Mouse (Mus musculus): ENCODE measurements around the gene Mast4. TPM values are rescaled to one million over a fixed set of nuclear protein-coding genes. Genes with fewer than 3 reads are reported as not detected.

The Mast4 gene
- total RNA-seq, 1 experiment from 2014 or later = 4.1 TPM

DNA sequence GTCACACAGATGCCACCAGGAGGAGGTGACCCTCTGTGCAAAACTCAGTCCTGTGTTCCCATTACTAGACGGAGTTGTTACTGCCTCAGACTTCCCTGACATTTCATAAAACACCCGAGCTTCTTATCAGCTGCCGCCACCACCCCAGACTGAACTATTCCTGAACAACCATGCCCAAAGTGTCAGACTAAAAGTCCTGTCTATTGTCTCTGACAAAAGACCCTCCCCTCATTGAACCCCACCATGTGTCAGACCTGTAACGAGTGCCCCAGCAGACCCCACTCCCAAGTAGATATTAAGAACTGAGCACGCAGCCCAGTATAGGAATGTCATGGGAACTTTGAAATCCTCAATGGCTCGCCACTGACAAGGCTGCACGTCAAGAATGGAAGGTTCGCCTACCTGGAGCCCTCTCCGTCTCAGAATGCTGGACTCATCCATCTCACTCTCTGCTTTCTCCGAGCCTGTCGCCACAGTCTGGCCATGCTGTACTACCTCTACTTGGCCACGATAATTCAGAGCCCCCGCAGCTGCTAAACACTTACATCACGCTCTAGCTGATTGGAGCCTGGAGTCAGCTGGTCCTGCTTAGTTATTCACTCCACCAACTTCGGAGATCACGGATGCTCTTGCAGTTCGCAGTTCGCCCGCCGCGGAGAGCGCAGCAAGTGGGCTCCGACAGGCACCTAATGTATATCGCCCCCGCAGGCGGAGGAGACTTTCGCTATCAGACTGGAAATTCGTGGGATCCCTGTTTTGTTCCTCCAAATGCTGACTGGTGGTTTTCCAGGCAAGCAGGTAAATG lies 237.7 kb downstream of the Mast4 start:
- ATAC-seq (replicated peaks; ENCODE audit: insufficient number of reproducible peaks, low FRiP score, low TSS enrichment, poor library complexity, severe bottlenecking) = no peak

DNA sequence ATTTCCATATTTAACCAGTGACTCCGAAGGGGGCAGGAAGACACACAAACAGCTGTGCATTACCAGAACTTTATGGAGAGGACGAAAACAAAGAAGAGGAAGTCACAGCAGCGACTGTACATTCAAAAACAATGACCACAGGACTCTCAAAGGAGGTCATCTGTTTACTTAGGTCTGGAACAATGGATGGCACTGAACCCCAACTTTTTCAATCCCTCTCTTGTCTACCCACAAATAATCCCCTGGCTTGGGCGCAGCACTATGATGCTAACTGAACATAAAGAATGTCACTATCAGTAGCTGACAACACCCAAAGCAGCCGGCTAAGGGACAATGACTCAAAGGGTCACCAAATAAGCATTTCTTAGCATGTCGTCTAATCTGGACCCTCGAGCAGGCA lies 238.8 kb downstream of the Mast4 start:
- ATAC-seq (replicated peaks; ENCODE audit: insufficient number of reproducible peaks, low FRiP score, low TSS enrichment, poor library complexity, severe bottlenecking) = no peak

DNA sequence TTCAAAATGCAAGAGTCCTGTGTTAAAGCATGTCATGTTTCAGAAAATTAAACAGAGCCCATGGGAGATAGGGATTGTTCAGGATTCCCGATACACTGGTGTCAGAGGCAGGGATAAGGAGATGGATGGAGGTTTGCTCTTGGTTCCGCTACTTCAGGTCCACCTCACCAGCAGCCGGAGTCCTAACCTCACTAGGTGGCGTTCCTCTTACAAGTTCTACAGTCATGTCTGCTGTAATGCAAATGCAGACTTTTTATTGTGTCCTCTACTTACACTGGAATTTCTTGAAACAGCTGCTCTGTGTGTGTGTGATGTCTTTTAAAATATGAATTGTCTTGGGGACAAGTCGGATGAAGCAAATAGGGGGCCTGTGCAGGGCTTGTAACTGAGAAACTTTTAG lies 239.7 kb downstream of the Mast4 start:
- no peak for ATAC-seq (replicated peaks; ENCODE audit: insufficient number of reproducible peaks, low FRiP score, low TSS enrichment, poor library complexity, severe bottlenecking)

DNA sequence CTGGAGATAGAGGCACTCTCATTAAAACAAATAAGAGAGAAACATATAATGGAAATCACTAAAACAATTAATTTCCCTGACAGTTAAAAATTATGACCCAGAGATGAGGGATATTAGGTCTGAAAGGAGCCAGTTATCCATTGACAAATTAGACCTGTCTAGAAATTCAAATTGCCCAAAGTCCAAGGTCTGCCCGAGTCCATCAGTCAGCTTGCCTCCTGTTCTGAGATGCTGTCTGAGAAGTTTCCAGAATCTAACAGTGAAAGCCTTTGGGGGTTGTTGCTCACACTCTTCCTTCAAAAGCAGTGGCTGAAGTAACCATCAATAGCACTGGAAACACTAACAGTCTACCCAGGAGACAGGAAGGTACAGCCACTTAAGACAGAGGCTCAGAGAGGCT lies 240.6 kb downstream of the Mast4 start:
- no peak for ATAC-seq (replicated peaks; ENCODE audit: insufficient number of reproducible peaks, low FRiP score, low TSS enrichment, poor library complexity, severe bottlenecking)

DNA sequence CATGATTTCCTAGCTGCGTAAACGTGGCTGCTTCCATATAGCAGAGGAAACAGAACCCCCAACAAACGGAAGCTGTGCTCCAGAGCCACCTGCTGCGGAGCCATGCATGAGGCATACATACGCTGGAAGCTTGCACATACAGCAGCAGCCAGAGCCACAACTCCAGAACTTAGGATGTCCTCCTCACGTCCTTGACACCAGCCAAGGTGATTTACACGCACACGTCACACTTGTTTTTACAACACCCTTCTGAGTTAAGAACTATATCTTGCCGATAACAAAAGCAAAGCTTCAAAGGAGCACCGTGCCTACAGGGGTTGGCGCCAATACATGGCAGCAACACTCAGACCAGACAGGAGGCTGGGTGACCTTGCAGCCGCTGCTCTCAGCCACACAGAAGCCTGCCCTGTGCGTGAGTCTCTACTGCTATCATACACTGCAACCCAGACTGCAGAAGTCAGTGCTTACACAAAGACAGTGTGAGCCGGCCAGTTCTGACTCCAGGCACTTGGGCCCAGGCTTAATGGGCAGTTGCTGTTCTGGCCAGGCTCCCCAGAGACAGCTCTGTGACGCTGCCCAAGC lies 248.7 kb downstream of the Mast4 start:
- no peak for ATAC-seq (replicated peaks; ENCODE audit: insufficient number of reproducible peaks, low FRiP score, low TSS enrichment, poor library complexity, severe bottlenecking)

DNA sequence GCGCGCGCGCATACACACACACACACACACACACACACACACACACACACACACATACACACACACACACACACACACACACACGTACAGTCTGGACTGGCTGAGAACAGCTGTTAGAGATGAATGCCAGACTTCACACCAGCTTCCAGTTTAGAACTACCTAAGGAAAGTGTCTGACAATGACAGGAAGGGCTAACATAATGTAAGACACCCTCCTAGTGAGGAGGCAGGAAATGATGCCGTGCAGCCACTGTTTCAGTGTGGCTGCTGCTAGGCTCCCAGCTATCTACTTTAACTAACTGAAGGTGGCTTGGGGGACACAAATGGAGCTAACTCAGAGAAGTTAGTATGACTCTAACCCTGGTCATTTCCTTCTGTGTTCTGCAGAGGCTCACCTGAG lies 251.4 kb downstream of the Mast4 start:
- ATAC-seq (replicated peaks; ENCODE audit: insufficient number of reproducible peaks, low FRiP score, low TSS enrichment, poor library complexity, severe bottlenecking) = no peak

DNA sequence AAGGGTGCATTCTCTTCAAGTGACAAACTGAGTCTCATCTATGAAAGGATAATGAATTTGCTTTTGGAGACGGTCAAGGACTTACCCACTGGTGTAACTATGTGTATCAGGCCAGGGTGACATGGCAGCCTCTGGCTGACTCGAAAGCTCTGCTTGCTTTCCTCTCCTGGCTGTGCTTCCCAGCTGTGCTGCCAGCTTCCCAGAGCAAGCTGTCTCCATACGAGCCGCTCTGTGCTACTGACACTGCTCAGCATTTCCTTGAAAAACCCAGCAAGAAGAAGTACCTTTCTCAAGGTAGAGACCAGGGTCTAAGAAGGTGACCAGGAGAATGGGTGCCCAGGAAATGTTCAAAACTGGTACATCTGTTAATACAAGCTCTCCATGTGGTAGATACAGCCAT lies 254.5 kb downstream of the Mast4 start:
- ATAC-seq (replicated peaks; ENCODE audit: insufficient number of reproducible peaks, low FRiP score, low TSS enrichment, poor library complexity, severe bottlenecking) = no peak

DNA sequence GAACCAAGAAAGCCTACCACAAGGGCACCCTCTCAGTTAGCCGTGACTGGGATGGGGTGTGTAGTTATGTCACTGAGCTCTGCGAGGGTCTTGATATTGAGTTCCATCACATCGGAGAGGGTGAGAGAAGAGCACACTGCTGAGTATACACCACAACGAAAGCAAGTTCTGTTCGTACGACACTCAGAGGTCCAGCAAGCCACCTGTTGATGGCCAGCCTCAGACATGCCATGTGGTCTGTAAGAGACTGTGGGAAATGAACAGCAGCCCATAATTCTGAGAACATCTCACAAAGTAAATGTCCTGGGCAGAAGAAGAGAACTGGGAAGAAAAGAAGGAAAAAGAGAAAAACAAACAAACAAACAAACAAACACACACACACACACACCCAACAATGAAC lies 255.5 kb downstream of the Mast4 start:
- ATAC-seq (replicated peaks; ENCODE audit: insufficient number of reproducible peaks, low FRiP score, low TSS enrichment, poor library complexity, severe bottlenecking) = no peak

DNA sequence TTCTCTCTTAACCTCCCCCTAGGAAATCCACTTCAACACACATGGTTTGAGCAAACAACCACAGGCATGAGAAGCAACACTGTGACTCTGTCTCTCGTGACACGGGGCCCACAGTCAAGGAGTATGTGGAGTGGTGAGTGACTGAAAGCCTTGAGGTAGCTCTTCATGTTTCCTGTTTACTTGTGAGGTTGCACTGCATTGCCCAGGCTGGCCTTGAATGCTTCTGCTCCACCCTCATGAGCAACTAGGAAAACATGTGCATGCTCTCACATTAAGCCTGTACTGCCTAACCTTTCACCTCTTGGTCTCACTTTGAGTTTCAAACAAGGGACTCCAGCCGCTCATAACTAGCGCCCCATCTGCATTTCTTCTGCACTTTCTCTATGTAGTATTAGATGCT lies 260.8 kb downstream of the Mast4 start:
- ATAC-seq (replicated peaks; ENCODE audit: insufficient number of reproducible peaks, low FRiP score, low TSS enrichment, poor library complexity, severe bottlenecking) = no peak

DNA sequence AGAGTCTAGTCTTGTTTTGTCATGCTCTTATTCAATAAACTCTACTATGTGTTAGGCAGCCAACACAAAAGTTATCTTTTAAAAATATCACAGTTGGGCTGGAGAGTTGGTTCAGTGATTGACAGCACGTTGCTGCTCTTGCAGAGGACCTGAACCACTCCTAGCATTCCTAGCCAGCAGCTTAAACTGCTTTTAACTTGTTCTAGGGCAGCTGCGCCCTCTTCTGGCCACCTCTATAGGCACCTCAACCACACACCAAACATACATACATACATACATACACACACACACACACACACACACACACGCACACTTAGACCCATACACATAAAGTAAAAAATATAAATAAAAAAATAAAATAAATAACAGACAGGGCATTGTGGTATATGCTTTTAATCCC lies 262.5 kb downstream of the Mast4 start:
- ATAC-seq (replicated peaks; ENCODE audit: insufficient number of reproducible peaks, low FRiP score, low TSS enrichment, poor library complexity, severe bottlenecking) = no peak

DNA sequence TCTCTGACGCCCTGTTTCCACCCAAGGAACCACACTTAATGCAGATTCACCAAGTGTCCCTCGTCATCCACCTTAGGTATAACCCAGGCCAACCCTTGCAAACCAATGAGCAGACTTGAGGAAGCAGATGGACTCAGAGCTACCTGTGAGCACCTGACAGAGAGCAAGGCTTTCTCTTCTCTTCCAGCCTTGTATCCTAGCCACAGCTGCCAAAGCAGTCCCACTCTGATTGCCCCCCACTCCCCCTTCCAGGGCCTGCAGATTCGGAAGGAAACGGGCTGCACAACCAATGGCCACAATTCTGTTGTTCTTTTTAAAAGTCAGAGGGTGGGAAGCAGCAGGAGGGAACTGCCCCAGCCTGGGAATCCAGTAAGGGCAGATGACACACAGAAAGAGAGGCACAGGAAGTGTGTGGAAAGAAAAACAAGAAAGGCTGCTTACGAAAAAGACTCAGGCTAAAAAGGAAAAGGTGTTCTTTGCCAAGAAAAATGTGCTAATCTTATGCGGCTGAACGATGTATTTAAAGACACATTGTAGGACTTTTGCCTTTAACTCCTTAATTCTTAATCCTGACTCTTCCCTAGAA lies 266.6 kb downstream of the Mast4 start:
- no peak for ATAC-seq (replicated peaks; ENCODE audit: insufficient number of reproducible peaks, low FRiP score, low TSS enrichment, poor library complexity, severe bottlenecking)

DNA sequence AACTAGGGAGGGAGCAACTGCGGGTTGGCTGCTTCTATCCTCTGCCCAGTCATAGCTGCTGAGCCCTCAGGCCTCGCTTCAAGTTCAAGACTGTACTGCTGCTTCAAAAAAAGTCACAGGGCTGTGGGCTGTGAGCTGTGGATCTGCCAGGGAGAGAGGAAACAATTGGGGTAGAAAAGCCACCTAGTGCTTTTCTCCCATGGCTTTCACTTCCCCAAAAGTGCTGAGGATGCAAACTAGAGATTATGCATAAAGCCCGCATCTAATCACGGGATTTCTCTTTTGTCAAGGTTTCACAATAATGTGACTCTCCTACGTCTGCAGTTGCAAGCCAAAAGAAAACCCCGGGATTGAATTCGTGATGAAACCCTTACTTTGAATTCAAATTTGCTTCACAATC lies 268.9 kb downstream of the Mast4 start:
- ATAC-seq (replicated peaks; ENCODE audit: insufficient number of reproducible peaks, low FRiP score, low TSS enrichment, poor library complexity, severe bottlenecking) = no peak

DNA sequence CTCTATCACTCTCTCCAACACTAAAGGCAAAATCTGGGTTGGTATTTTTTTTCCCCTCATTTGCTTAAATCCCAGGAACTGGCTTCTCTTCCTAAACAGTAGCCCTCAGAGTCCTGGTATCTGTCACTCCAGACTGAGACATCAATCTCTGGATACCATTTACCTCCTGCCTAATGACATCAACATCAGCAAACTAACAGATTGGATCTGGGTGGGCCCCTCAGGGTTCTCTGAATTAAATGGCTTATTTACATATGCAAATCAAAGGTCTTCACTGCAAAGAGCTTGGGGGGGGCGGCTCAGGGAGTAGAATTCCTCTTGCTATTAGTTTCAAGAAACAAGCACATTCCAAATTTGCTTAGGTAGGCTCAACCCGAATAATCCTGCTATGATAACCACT lies 272.6 kb downstream of the Mast4 start:
- ATAC-seq (replicated peaks; ENCODE audit: insufficient number of reproducible peaks, low FRiP score, low TSS enrichment, poor library complexity, severe bottlenecking) = no peak

DNA sequence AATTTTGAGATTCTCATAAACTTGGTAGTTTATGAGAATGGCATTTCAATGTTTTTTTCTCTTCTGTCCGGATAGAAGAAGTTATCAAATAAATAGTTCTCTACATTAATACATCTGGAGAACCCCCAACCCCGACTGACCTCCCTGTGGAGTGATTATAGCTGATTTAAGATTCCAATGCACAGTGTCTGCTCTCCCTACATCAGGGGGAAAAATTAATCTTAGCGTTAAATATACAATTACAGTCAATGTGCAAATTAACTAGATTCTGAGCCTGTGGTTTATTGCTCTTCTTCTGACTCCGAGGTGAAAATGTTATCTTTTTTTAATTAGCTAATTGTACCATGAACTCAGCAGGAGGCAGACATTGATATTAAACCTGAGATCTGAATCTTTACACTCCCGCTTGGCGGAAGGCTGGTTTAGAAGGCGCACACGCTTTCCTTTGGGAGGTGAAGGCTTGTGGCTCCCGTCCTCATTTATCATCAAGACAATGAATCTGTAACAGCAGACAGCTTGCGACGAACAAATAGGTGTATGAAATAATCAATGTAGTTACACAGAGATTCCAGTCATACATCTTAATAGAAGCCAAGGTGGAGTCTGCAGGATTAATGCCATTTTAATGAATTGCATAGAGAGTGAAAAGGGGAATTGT lies 274.2 kb downstream of the Mast4 start:
- ATAC-seq (replicated peaks; ENCODE audit: insufficient number of reproducible peaks, low FRiP score, low TSS enrichment, poor library complexity, severe bottlenecking) = no peak

DNA sequence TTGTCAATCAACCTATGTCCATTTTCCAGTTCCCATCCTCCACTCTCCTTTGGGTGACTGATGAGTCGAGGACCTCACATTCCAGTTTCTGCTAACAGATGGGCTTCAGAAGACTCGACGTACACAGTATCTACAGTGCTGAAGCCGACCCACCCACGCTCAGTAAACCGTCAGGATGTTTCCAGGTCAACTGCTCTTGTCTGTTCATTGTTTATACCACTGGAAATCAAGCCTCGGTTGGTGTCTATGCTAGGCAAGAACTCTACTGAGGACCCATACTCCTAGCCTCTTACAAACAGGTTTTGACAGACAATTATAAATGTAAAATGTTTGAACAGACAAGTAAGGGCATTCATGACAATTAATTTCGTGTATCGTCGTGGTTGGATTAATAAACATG lies 277.8 kb downstream of the Mast4 start:
- ATAC-seq (replicated peaks; ENCODE audit: insufficient number of reproducible peaks, low FRiP score, low TSS enrichment, poor library complexity, severe bottlenecking) = no peak

DNA sequence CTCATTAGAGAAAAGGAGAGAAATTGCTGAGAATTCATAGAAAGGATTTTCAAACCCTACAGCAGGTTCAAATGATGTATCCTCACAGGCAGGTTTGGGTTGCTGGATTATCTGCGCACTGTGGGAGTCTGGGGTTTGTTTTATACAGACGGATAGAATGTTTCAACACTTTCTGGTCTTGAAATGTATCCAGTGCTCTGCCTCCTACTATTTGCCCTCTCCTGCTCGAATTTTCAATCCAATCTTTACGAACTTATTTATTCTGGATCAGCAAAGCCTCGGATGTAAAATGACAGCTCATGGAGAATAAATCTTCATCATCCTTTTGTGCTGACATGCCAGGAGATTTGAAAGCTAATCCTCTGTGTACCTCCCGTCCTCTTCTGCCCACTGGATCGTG lies 281.6 kb downstream of the Mast4 start:
- no peak for ATAC-seq (replicated peaks; ENCODE audit: insufficient number of reproducible peaks, low FRiP score, low TSS enrichment, poor library complexity, severe bottlenecking)

DNA sequence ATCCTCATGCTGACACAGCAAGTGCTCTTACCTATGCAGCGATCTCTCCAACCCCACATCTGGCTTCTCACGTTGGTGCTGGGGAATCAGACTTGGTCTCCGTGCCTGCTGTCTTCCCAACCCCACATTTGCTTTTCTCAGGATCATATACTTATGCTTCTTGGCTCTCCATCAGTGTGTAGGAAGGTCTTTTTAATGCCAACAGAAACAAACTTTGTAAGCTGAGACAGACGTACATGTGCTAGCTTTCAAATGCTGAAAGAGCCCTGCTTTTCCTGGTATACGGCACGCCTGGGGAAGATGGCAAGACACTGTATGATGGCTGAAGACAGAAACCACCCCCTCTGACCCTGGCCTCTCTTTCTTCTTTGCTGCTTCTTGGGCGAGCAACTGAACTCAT lies 285.3 kb downstream of the Mast4 start:
- ATAC-seq (replicated peaks; ENCODE audit: insufficient number of reproducible peaks, low FRiP score, low TSS enrichment, poor library complexity, severe bottlenecking) = no peak

DNA sequence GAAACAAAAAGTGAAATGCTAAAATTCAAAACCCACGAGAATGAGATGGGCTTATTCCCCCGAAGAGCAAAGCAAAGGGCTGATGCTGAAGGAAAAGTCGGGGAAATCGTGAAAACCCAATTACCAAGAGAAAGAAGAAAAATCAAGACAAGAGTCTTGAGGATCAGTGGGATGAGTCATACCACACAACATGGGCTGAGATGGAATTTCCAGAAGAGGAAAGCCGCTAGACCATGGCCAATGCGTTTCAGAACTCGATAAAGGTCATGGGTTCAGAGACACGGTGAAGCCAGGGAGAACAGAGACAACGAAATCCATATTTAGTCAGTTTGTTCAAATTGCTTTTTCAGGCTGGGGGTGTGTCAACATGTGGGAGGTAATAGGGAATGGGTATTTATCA lies 290.6 kb downstream of the Mast4 start:
- no peak for ATAC-seq (replicated peaks; ENCODE audit: insufficient number of reproducible peaks, low FRiP score, low TSS enrichment, poor library complexity, severe bottlenecking)

DNA sequence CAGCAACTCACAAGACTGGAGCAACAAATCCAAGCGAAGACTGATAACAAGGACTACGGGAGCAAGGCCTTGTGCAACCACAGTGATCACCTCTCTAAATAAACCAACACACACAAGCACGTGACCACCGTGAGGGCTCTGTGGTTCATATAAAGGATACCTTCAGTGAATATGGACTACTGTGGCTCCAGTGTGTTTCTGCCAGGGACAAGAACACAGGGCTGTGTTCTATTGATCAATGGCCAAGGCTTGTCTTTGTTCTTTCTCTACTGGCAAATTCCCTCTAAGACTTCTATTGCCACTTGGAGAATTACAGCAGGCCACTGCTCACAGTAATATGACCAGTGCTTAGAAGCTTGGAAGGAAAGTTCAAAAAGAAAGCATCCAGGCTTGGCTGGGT lies 291.3 kb downstream of the Mast4 start:
- no peak for ATAC-seq (replicated peaks; ENCODE audit: insufficient number of reproducible peaks, low FRiP score, low TSS enrichment, poor library complexity, severe bottlenecking)

DNA sequence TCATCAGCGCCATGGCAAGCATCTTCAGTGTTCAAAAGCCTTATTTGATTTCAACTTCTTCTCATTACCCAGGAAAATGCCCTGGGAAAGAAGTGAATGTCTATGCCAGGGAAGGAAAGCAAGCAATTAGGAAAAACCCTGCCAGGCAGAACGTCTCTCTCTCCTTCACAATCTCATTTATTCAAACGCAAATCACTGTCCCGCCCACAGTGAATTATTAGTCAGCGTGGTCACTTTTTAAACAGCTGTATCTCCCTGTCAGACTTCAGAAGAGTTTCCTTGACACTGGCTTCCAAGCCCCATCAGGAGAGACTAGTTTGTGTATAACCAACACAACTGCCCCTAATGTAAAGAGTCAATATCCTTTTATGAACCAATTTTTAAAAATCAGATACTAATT lies 296.8 kb downstream of the Mast4 start:
- ATAC-seq (replicated peaks; ENCODE audit: insufficient number of reproducible peaks, low FRiP score, low TSS enrichment, poor library complexity, severe bottlenecking) = no peak

Data from monocyte, adult 5-6 weeks (primary cell).